Mouse (Mus musculus) megakaryocyte, embryonic 14.5 days (primary cell): ENCODE measurements at regions not wholly inside any gene's neighbourhood (a gene's known extent, or its start where the extent isn't known, plus 50 kb on each side); places are given as distances from the start of the nearest gene placed in this dataset.

ENCODE experiments used
- H3K27me3 ChIP-seq: replicated peaks from 2 replicates; pipeline ENCODE3; 2012; ENCODE audit warnings: inconsistent platforms
- H3K36me3 ChIP-seq: replicated peaks from 2 replicates; pipeline ENCODE3; 2012; ENCODE audit warnings: low read length, inconsistent platforms, mixed read lengths
- H3K4me1 ChIP-seq: 2 replicates; pipeline ENCODE4 v1.6.1; 2012; ENCODE audit warnings: inconsistent platforms
- H3K4me3 ChIP-seq: replicated peaks from 2 replicates; pipeline ENCODE3; 2012; ENCODE audit warnings: moderate library complexity, mild to moderate bottlenecking, inconsistent platforms
- H3K9me3 ChIP-seq: 2 replicates; pipeline ENCODE4 v1.6.1; 2012; ENCODE audit warnings: inconsistent platforms
- FLI1 ChIP-seq: IDR thresholded peaks from 2 replicates; pipeline ENCODE4 v1.6.1; 2012; ENCODE audit warnings: low read length, inconsistent platforms, mixed read lengths
- GATA1 ChIP-seq: IDR thresholded peaks from 3 replicates; pipeline ENCODE4 v1.6.1; 2012; ENCODE audit warnings: mixed read lengths, low read length, inconsistent platforms, borderline replicate concordance

- no peak overlapping the region for H3K4me3 ChIP-seq
- peaks cover 3% of the 10 kb centered on the region; the same call in 1 of the 2 replicates for H3K9me3 ChIP-seq
- H3K4me1 ChIP-seq: no peaks in the 10 kb centered on the region
- H3K36me3 ChIP-seq: no peaks in the 10 kb centered on the region
- no peaks in the 10 kb centered on the region for H3K27me3 ChIP-seq
- TF ChIP-seq FLI1: no peak
- TF ChIP-seq GATA1: no peak
Observed at GRCm38 (mm10) chr4:54128717-54129698, 303.2 kb downstream of the Tmem38b start.

- no peak for TF ChIP-seq GATA1
- TF ChIP-seq FLI1: no peak
- H3K36me3 ChIP-seq: no peaks in the 10 kb centered on the region
- H3K9me3 ChIP-seq: no peaks in the 10 kb centered on the region
- no peaks in the 10 kb centered on the region for H3K4me1 ChIP-seq
- H3K27me3 ChIP-seq: no peaks in the 10 kb centered on the region
- no peak overlapping the region for H3K4me3 ChIP-seq
Observed at GRCm38 (mm10) chr4:54156146-54156545, 330.3 kb downstream of the Tmem38b start.

- Histone ChIP-seq H3K36me3 (no peaks in the 10 kb centered on the region), H3K27me3 (no peaks in the 10 kb centered on the region), H3K4me1 (no peaks in the 10 kb centered on the region), H3K9me3 (no peaks in the 10 kb centered on the region; the same call in none of the 2 replicates), H3K4me3 (no peak overlapping the region)
- TF ChIP-seq GATA1 (no peak), FLI1 (no peak)
Observed at GRCm38 (mm10) chr4:54161337-54161993, 335.6 kb downstream of the Tmem38b start.

- TF ChIP-seq FLI1 (no peak), GATA1 (no peak)
- Histone ChIP-seq H3K27me3 (no peaks in the 10 kb centered on the region), H3K4me3 (no peak overlapping the region), H3K4me1 (no peaks in the 10 kb centered on the region), H3K9me3 (no peaks in the 10 kb centered on the region; the same call in none of the 2 replicates), H3K36me3 (no peaks in the 10 kb centered on the region)
Observed at GRCm38 (mm10) chr4:54162308-54162707, 336.5 kb downstream of the Tmem38b start.

GRCm38 (mm10) chr4:54170202-54170931 lies 344.5 kb downstream of the Tmem38b start:
- Histone ChIP-seq H3K36me3 (no peaks in the 10 kb centered on the region), H3K27me3 (no peaks in the 10 kb centered on the region), H3K4me1 (no peaks in the 10 kb centered on the region), H3K4me3 (no peak overlapping the region), H3K9me3 (no peaks in the 10 kb centered on the region)
- TF ChIP-seq GATA1 (no peak), FLI1 (no peak)

GRCm38 (mm10) chr4:54184213-54184612 lies 358.4 kb downstream of the Tmem38b start:
- H3K4me3 ChIP-seq: no peak overlapping the region
- H3K36me3 ChIP-seq: no peaks in the 10 kb centered on the region
- no peaks in the 10 kb centered on the region for H3K4me1 ChIP-seq
- H3K27me3 ChIP-seq: no peaks in the 10 kb centered on the region
- H3K9me3 ChIP-seq: peaks cover 7% of the 10 kb centered on the region; the same call in 1 of the 2 replicates
- TF ChIP-seq GATA1 (no peak), FLI1 (no peak)

GRCm38 (mm10) chr4:54195734-54196133 lies 369.9 kb downstream of the Tmem38b start:
- H3K4me3 ChIP-seq: no peak overlapping the region
- peaks cover 5% of the 10 kb centered on the region; the same call in 1 of the 2 replicates for H3K9me3 ChIP-seq
- H3K4me1 ChIP-seq: no peaks in the 10 kb centered on the region
- no peaks in the 10 kb centered on the region for H3K36me3 ChIP-seq
- TF ChIP-seq GATA1 (no peak), FLI1 (no peak)
- no peaks in the 10 kb centered on the region for H3K27me3 ChIP-seq

- no peak overlapping the region for H3K4me3 ChIP-seq
- no peaks in the 10 kb centered on the region for H3K4me1 ChIP-seq
- H3K36me3 ChIP-seq: no peaks in the 10 kb centered on the region
- H3K9me3 ChIP-seq: peaks cover 6% of the 10 kb centered on the region
- H3K27me3 ChIP-seq: no peaks in the 10 kb centered on the region
- TF ChIP-seq GATA1 (no peak), FLI1 (no peak)
Observed at GRCm38 (mm10) chr4:54202440-54202839, 376.6 kb downstream of the Tmem38b start.

- TF ChIP-seq FLI1: no peak
- no peak for TF ChIP-seq GATA1
- no peaks in the 10 kb centered on the region for H3K9me3 ChIP-seq
- no peak overlapping the region for H3K4me3 ChIP-seq
- H3K36me3 ChIP-seq: no peaks in the 10 kb centered on the region
- no peaks in the 10 kb centered on the region for H3K4me1 ChIP-seq
- no peaks in the 10 kb centered on the region for H3K27me3 ChIP-seq
Observed at GRCm38 (mm10) chr4:54224572-54224971, 398.7 kb downstream of the Tmem38b start.
